Mouse (Mus musculus) G1E (cell line): ENCODE measurements around the gene Phf7.
A peak's percentile ranks its signal among the peaks of the same experiment; 100 is the strongest.

ENCODE experiments used
- CTCF ChIP-seq: IDR thresholded peaks from 2 replicates; pipeline ENCODE4 v1.5.1; 2012; ENCODE audit warnings: low read depth, low read length, inconsistent platforms, mixed read lengths
- GATA1 ChIP-seq: IDR thresholded peaks from 2 replicates; pipeline ENCODE4 v1.6.1; 2012; ENCODE audit warnings: borderline replicate concordance, low read length, inconsistent platforms, mixed read lengths

- TF ChIP-seq CTCF (peak; percentile 41), GATA1 (no peak)
Observed at GRCm38 (mm10) chr14:31195968-31196367, 55.1 kb downstream of the Phf7 start.
